Mouse (Mus musculus): ENCODE results near the gene Mtor. TPM values are rescaled to one million over a fixed set of nuclear protein-coding genes. Genes with fewer than 3 reads are reported as not detected.

Gene Mtor
- polyA plus RNA-seq, 2 experiments from 2014 or later, result 7.9 to 13.0 TPM

GRCm38 (mm10) chr4:148533613-148534328 is 85.4 kb downstream of the Mtor start:
- no peak for ATAC-seq

- ATAC-seq, result no peak
Observed at GRCm38 (mm10) chr4:148535876-148536275, 87.5 kb downstream of the Mtor start.

GRCm38 (mm10) chr4:148549106-148549505 is 100.7 kb downstream of the Mtor start:
- ATAC-seq, result no peak

GRCm38 (mm10) chr4:148557766-148558165 is 109.4 kb downstream of the Mtor start:
- no peak for ATAC-seq

DNA sequence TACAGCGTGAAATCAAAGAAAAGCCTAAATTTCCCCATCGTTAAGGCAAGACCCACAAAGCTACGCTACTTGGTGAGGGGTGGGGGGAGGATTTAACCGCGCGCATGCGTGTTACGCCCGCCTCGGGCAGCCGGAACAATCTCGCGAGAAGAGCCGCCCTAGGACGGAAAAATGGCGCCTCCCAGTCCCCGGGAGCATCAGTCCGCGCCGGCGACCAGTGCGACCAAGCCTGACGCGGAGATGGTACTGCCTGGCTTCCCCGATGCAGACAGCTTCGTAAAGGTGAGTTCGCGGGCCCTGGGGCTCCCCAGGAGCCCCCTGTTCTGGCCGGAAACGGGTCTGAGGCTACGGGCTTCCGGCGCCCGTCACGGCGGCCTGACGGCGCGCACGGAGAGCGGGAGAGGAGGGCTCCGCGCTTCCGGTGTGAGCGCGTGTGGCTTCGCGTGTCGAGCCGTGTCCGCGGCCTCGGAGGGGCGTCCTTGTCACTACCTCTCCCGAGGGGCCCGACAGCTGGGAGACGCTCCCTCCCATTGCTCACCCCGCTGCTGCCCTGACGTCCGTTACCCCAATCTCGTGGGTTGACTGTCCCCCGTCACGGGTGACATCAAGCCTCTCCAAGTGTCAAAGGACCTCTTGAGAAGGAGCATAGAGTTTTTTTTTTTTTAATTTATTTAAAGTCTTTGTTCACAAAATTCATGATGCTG is 110.0 kb downstream of the Mtor start, which contains the start of gene Exosc10:
TSS of gene Exosc10 (plus strand) at position 133 of the 704 bp plus-strand sequence.
- ATAC-seq, result peak; percentile 92

DNA sequence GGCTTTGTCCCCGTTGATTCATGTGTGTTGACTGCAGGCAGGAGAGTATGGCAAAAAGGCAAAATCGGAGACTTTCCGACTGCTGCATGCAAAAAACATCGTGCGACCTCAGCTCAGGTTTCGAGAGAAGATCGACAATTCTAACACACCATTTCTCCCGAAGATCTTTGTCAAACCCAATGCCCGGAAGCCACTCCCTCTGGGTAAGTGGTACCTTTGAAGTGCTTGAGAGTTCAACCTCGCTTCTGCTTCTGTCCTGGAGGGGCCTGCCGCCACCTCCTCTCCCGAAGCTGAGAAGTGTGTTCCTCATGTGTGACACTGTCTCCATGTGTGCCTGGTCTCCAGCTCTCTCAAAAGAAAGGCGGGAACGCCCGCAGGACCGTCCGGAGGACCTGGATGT is 114.3 kb downstream of the Mtor start:
- ATAC-seq, result no peak

GRCm38 (mm10) chr4:148563595-148563994 is 115.2 kb downstream of the Mtor start:
- no peak for ATAC-seq

DNA sequence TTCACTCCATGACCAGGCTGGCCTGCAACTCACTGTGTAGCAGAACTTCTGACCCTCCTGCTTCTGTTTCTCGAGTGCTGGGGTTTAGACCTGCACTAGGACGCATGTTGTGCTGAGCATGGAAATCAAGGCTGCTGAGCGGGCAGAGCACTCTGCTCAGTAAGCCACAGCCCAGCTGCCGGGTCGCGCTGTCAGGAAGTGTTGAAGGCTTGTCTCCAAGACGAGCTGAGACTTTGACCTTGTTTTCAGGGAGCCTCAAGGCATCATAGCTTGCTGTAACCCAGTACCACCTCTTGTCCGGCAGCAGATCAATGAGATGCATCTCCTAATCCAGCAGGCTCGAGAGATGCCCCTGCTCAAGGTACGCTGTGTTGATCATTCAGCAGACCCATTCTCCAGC is 121.7 kb downstream of the Mtor start:
- ATAC-seq, result no peak

GRCm38 (mm10) chr4:148570693-148571295 is 122.4 kb downstream of the Mtor start:
- ATAC-seq, result no peak

DNA sequence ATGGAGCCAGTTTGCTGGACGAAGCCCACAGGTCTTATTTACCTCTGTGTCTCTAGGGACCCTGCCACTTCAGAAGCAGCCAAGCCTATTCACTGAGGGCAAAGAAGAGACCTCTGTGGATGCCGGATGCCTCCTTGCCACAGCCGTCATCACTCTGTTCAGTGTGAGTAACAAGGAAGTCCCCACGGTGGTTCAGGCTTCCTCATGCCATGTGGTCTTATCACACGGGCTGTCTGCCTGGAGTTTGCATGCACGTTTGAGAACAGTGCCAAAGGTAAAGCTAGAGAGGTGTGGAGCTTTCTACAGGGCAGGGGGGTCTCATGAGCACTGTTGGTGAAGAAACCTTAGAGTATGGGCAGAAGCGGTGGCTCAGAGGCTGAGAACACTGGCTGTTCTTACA is 124.8 kb downstream of the Mtor start:
- no peak for ATAC-seq

- no peak for ATAC-seq
Observed at GRCm38 (mm10) chr4:148580765-148581164, 132.4 kb downstream of the Mtor start.

DNA sequence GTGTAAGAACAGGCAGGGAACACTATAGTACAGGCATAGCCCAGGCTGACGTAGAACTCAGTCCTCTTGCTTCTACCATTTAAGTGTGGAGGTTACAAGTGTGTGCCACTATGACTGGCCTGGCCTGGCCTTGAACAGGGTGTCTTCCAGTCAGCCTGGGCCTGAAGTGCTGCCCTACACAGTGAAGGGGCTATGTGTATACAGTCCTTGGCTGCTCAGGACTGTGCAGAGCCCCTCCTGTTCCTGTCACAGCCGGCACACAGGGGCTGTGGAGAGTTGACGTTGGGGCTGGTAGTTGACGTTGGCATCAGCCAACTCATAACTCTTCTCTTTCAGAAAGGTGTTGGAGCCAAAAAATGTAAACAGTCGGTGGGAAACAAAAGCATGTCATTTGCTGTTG is 133.0 kb downstream of the Mtor start:
- ATAC-seq, result no peak

GRCm38 (mm10) chr4:148583257-148583656 is 134.8 kb downstream of the Mtor start:
- no peak for ATAC-seq

GRCm38 (mm10) chr4:148586648-148587047 is 138.2 kb downstream of the Mtor start:
- no peak for ATAC-seq

DNA sequence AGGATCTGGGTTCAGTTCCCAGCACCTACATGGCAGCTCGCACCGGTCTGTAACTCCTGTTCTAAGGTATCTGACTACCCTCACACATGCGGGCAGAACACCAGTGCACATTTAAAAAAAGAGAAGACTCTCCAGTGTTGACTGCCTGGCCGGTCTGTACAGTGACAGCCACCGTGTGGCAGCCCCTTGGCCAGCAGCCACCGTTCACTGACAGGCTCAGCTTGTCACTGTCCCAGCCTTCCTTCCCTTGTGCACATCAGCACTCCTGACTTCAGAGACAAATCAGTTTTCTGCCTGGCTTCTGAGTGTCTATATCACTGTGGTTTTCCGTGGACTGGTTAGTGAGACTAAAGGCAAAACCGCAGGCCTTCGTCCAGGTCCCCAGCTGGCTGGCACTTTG is 140.4 kb downstream of the Mtor start:
- no peak for ATAC-seq

- no peak for ATAC-seq
Observed at GRCm38 (mm10) chr4:148589565-148589964, 141.2 kb downstream of the Mtor start.

DNA sequence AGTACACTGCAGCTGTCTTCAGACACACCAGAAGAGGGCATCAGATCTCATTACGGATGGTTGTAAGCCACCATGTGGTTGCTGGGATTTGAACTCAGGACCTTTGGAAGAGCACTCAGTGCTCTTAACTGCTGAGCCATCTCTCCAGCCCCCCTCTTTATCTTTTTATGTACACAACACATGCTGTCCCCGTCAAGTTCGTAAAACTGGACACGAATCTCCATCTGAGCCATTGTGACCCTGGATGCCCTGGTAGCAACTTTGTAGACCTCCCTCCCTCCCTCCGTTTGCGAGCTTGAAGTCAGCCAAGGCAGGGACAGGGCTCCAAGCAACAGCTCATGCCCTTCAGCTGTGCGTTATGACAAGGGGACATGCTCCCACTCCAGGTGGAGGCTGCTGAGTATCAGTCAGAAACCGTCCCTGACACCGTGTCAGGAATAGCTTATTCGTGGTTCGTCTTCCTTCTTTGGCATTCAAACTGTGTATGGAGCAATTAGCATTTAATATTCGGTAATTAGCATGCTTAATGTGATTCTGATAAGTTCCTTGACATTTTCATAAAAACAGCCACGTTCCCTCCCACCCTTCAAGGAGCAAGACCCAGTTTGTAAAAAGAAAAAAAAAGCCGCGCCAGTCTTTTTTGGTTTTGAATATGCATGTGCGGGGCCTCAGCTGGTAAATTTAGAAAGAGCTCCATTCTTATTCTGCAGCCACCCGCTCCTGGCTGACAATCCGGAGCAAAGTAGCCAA is 142.2 kb downstream of the Mtor start:
- peak; percentile 8 for ATAC-seq

DNA sequence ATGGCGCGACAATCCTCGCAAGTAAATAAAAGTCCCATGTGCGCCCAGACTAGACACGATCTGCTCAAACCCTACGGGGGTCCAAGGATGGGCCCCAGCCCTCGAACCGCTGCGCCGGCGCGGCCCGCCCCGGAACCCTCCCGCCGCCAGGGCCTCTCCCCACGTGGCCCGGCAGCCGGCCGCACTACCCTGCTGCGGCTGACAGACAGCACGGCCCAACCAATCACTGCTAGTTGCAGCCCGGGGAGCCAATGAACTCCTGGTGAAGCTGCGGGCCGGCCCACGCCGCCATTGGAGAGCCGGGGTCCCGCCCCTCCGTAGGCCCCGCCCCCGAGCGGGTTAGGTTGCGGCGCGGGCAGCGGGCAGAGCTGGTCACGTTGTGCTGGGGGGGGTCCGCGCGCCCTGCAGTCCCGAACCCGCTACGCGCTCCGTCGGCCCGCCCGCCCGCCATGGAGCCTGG is 142.8 kb downstream of the Mtor start, which contains the start of gene Srm:
TSS of gene Srm (plus strand) at position 333 of the 460 bp plus-strand sequence.
- ATAC-seq, result peak; percentile 100

DNA sequence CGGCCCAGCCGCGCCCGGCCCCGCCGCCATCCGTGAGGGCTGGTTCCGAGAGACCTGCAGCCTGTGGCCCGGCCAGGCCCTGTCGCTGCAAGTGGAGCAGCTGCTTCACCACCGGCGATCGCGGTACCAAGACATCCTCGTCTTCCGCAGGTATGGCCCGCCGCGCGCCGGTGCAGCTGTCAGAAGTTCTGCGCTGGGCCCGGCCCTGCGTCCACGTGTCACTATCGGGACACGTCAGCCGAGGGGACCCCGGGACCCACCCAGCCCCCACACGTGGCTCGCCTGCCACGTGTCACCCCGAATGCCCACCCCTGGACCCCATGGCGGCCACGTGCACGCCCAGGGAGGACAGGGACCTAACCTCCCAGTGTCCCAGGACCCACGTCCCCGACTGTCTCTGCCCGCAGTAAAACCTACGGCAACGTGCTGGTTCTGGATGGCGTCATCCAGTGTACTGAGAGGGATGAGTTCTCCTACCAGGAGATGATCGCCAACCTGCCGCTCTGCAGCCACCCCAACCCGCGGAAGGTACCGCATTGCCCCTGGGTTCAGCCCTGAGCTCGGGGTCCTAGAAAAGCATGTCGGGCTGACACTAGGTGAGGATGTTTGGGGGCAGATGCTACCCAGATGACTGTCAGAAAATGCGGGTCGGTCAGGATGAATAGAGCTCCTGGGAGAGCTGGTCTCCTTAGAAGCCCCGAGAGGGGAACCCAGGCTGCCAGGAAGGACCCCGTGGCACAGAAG is 143.4 kb downstream of the Mtor start:
- no peak for ATAC-seq

GRCm38 (mm10) chr4:148593996-148594395 is 145.6 kb downstream of the Mtor start:
- ATAC-seq, result no peak

- ATAC-seq, result no peak
Observed at GRCm38 (mm10) chr4:148595916-148596315, 147.5 kb downstream of the Mtor start.

- no peak for ATAC-seq
Observed at GRCm38 (mm10) chr4:148596731-148597130, 148.3 kb downstream of the Mtor start.

Data from CD4-positive, CD25-positive, alpha-beta regulatory T cell, adult 4 months (primary cell).